Mouse (Mus musculus): ENCODE measurements around the gene Il2ra.

GRCm38 (mm10) chr2:11663961-11664360 is 21.4 kb downstream of the Il2ra start:
- TF ChIP-seq POLR2A (IDR thresholded peaks at IDR 0.05; ENCODE audit: insufficient read length, low read depth) = no peak
- no peak for TF ChIP-seq CEBPB (IDR thresholded peaks at IDR 0.05; ENCODE audit: insufficient read depth, poor library complexity, severe bottlenecking)
- no peak for TF ChIP-seq POLR2AphosphoS2 (IDR thresholded peaks at IDR 0.05; ENCODE audit: insufficient read length, low read depth)
- TF ChIP-seq TCF12 (IDR thresholded peaks at IDR 0.05; ENCODE audit: insufficient read depth, poor library complexity, severe bottlenecking) = no peak
- TF ChIP-seq E2F4 (IDR thresholded peaks at IDR 0.05; ENCODE audit: insufficient read depth) = no peak
- TF ChIP-seq MAX (IDR thresholded peaks at IDR 0.05; ENCODE audit: low read depth) = no peak
- TF ChIP-seq USF1 (IDR thresholded peaks at IDR 0.05; ENCODE audit: low read depth) = no peak
- TF ChIP-seq TCF3 (IDR thresholded peaks at IDR 0.05; ENCODE audit: insufficient read length, low read depth) = no peak
